Mouse (Mus musculus) CD4-positive helper T cell, adult 2 months (primary cell): ENCODE data around the gene Rpl24.

Experiments
- DNase-seq: peaks from one replicate; pipeline ENCODE4 v3.0.0-alpha.2; 2012; ENCODE audit warnings: low read depth, missing footprints, low spot score

The Rpl24 gene

DNA sequence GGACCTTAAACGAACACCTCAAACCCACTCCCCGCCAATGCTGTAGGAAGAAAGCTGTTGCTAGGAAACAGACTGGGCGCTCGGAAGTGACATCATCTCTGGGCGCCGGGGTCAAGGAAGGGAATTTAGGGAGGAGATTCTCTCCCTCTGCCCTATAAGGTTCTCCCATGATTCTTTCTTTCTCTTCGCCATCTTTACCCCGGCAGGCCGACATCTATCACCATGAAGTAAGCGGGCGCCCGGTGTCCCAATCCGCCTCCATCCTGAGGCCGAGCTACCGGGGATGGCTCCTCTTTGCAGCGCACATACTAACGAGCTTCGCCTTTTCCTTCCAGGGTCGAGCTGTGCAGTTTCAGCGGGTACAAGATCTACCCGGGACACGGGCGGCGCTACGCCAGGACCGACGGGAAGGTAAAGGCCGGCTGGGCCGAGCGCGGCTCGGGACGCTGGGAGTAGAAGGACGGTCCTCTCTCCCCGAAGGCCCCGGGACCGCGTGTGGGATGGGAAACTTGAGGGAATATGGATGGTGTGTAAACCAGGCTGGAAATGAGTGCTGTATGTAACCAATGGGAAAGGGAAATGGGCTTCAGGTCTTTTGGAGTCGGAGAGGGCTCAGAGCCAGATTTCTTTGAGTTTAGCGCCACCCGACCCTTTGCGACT is at the start of gene Rpl24:
Gene Rpl24 (plus strand): TSS at position 64 of the 660 bp plus-strand sequence.
- DNase-seq = peak; percentile 94

DNA sequence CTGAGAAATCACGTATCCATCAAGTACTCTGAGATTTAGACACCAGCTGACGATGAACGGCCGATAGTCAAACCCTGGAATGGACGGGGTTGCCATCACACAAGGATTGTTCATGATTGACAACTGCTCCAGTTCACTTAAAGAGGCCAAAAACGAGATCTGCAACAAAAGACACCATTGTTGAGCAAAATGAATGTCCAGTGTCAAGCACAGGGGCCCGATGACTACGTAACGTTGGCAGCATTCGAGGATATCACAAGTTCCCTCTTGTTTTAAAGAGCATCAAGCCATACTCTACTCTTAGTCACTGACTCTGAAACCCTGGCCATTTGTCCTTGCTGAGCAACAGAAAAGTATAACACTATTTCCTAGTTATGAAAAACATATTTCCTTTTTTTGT is 44.0 kb upstream of the Rpl24 start:
- DNase-seq = no peak

DNA sequence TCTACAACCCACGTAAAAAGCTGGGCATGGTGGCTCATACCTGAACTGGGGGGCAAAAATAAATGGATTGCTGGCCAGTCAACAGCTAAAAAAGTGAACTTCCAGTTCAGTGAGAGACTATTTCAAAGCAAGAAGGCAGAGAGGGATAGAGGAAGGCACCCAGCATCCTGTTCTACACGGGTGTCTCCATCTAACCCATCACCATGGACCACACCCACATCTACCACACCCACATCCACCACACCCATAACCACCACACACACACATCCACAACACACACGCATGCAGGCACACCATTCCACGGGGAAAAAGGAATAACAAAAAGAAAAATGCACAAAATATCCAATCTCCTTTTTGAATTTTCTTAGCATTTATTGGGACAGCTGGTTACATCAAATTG is 42.1 kb upstream of the Rpl24 start:
- peak; percentile 36 for DNase-seq

DNA sequence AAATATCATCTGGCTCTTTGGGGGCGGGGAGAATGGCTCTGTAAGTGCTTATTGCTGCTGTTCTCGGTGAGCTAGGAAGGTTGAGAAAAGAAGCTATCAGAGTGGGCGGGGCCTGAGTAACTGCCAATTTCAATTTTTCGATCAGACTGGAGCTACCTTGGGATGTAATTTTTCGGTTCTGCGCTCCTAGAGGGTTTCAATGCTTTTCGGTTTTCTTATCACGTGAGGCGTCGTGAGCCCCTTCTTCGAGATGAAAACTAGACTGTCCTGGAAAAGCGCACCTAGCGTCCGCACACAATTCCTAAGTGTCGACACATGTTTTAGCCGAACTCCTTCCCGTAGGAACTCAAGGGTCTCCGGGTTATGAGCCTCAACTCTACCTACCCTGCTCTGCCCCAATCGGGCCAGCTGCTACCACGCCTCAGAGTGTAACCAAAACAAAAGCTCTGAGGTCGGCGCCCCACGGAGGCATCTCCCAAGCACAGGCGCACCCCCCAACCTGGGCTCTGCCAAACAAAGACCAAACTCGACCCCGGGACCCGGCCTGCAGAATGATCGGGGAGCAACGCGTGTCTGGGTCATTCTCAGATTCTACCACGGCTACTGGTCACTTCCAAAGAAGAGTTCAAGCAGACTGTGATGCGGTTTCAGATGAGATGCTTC is 32.3 kb upstream of the Rpl24 start:
- peak; percentile 69 for DNase-seq

DNA sequence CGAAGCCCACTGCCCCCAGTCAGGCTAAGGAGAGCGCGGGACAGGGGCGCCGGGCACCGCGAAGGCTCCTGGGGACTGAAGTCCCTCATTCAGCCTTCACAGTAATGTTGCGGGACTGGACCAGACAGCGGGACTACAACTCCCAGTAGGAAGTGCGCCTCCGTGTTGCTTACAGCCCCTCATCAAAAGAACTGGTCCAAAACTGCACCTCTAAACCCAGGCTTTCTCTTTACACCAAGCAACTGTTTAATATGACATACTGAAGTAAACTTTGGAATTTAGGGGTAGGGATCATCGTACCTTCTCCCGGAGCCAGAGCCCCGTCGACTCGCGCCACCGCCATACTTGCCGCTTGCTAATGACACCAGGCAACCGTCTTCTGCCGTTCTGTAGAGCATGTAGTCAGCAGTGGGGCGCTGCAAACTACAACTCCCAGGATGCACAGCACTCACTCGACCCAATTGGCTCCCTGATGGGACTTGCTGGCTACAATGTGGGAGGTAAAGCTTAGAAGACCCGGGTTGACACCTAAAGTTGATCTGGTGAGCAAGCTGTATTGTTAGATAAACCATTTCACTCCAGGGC is 31.5 kb upstream of the Rpl24 start, which contains the start of gene Cep97:
Gene Cep97 (minus strand): TSS at position 403 of the 585 bp plus-strand sequence.
- DNase-seq = peak; percentile 95

- no peak for DNase-seq
These were observed 27.3 kb upstream of the Rpl24 start for GRCm38 (mm10) chr16:55938761-55939160.

DNA sequence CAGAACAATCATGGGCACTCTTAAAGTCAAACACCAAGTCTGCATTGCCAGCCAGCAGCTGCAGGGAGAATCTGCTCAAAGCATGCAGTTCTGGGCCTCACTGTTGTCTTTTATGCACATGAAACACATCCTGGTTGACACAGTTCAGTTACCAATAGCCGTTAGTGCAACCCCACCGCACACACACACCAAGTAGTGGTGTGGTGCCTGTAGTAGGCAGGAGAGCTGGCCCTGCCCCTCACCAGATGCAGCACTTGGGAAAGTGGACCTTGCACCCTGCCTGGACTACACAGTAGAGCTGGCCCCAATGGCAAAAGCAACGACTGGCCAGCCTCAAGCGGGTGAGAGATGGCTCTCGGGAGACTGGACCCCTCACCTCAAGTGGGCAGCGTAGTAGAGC is 26.4 kb upstream of the Rpl24 start:
- no peak for DNase-seq

DNA sequence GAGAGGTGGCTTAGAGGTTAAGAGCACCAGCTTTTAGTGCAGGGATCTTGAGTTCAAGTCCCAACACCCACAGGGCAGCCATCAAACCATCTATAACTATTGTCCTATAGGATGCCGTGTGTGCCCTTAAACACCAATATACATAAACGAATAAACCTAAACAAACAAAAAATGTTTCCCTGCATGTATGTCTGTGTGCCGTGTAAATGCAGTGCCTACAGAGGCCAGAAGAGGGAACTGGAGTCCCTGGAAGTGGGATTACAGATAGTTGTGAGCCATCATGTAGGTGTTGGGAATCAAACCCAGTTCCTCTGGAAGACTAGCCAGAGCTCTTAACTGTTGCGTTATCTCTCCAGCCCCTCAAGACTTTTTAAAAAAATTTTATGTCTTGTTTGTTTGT is 25.3 kb upstream of the Rpl24 start:
- DNase-seq = no peak

GRCm38 (mm10) chr16:55947266-55947665 is 18.8 kb upstream of the Rpl24 start:
- DNase-seq = peak; percentile 27

- DNase-seq = peak; percentile 85
These were observed 18.1 kb upstream of the Rpl24 start for GRCm38 (mm10) chr16:55947876-55948410.

- DNase-seq = peak; percentile 95
These were observed 17.1 kb upstream of the Rpl24 start for GRCm38 (mm10) chr16:55948963-55949362.

DNA sequence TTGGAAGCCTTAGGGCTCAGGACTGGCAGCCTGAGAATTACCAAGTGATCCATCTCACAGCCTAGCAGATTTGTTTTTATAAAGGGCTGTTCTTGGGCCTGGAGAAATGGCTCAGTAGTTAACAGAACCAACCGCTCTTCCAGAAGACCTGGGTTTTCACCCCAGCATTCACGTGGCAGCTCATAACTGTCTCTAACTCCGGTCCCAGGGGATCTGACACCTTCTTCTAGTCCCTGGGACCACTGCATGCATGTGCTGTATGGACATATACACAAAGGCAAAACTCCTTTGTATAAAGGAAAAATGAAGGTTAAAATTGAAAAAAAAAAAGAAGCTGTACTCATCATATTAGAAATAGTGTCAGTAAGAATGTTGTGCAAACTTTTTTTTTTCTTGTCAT is 15.6 kb upstream of the Rpl24 start:
- DNase-seq = peak; percentile 21

GRCm38 (mm10) chr16:55950946-55951678 is 15.0 kb upstream of the Rpl24 start:
- DNase-seq = peak; percentile 91

- DNase-seq = peak; percentile 49
These were observed 14.3 kb upstream of the Rpl24 start for GRCm38 (mm10) chr16:55951679-55952327.

GRCm38 (mm10) chr16:55952771-55953170 is 13.3 kb upstream of the Rpl24 start:
- peak; percentile 34 for DNase-seq

GRCm38 (mm10) chr16:55954196-55954595 is 11.9 kb upstream of the Rpl24 start:
- peak; percentile 21 for DNase-seq

- DNase-seq = peak; percentile 25
These were observed 3.0 kb upstream of the Rpl24 start for GRCm38 (mm10) chr16:55963068-55963467.

DNA sequence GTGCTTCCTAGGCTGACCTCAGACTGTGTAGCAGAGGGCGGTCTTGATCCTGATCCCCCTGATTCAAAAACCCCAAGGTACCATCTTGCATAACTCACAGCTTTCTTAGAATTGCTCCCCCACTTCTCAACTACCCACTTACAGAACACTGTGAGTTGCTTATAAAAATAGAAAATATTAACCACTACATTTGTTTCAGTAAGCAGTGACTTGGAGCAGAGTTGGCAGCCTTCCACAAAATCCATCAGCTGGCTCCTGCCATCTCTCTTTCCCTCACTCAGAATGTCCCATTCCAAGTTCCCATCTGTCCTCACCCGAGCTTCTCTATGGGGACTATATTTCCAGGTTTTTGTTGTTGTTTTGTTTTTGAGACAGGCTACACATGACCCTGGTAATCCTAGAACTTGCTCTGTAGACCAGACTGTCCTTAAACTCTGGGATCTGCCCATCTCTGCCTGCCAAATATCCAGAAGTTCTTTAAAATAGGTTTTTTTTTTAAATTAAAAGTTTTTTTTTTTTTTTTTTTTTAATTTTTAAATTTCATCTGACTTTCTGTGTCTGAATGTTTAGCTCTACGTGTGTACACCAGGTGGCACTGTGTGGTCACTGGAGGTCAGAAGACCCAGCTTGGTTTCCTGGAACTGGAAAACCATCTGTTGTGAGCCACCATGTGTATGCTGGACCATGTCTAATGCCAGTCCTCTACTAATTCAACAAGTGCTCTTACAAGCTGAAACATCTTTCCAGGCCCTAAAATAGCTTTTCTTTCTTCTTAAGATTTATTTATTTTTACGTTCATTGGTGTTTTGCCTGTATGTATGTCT is 1.7 kb upstream of the Rpl24 start:
- peak; percentile 51 for DNase-seq

DNA sequence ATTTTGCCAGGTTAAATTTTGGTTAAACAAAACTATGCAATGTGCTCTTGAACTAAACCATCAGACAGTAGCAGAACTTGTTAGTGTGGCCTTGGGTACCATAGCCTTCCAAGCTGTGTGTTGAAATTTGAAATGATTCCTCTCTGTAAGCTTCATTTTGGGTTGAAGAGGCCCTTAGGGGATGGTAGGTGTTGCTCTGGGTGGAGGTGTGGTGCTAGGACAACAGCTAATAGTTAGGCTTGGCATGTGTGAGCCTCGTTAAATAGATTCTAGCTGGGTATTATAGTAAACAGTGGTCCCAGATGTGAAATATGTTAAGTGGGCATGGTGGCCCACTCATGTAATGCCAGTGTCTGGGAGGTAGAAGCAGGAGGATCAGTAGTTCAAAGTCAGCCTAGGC is 1.1 kb downstream of the Rpl24 start:
- no peak for DNase-seq

DNA sequence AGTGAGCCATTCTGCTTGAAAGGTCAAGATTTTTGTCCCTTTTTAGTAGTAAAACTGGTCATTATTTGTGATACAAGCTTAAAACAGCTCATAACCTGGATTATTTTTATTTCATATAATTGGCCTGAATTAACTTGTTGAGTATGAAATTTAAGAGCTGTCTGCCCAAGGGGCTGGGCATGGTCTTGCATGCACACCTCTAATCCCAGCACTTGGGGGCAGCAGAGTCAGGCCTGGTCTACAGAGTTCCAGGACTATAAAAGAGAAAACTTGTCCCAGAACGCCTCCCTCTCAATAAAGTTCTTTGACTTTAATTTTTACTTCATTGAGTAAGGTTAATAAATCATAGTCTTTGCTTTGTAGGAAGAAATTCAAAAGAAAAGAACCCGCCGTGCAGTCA is 3.1 kb downstream of the Rpl24 start:
- DNase-seq = peak; percentile 63

DNA sequence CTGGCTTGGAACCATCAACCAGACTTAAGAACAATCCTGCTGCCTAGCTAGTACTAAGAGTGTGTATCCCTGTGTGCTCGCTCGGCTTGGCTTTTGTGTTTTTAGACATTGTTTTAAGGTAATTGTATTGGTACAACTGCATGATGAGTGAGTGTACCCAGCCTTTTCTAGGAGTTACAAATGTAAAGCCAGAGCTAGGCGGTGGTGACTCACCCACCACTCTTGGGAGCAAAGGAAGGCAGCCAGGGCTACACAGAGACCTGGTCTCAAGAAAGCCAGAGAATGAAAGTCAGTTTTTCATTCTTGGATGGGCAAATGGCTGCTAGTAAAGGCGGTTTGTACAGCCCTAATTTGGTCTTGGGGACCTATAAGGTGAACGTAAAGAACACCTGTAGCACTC is 4.3 kb downstream of the Rpl24 start:
- DNase-seq = no peak
